Mouse (Mus musculus): ENCODE results near the gene Zfp994.
"Not testable (repeated sequence)": the region's sequence is repeated elsewhere in the genome, so short reads cannot be mapped to it uniquely, and the experiment has no call there.

DNA sequence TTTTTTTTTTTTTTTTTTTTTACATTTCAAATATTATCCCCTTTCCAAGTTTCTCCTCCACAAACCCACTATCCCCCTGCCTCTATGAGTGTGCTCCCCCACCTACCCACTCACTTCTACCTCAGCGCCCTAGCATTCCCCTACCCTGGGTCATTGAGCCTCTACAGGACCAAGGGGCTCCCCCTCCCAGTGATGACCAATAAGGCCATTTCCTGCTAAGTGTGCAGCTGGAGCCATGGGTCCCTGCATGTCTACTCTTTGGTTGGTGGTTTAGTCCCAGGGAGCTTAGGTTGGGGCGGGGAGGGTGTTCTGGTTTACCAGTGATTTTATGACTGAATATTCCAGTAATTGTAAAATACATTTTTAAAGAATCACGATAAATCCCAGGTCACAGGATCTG is 401 bp downstream of the Zfp994 start:
- not testable (repeated sequence) for TF ChIP-seq CTCF, POLR2A (IDR thresholded peaks at IDR 0.05; ENCODE audit: extremely low read depth, insufficient read depth, low read length)
